Mouse (Mus musculus): ENCODE measurements at regions not wholly inside any gene's neighbourhood (a gene's known extent, or its start where the extent isn't known, plus 50 kb on each side); places are given as distances from the start of the nearest gene placed in this dataset.

DNA sequence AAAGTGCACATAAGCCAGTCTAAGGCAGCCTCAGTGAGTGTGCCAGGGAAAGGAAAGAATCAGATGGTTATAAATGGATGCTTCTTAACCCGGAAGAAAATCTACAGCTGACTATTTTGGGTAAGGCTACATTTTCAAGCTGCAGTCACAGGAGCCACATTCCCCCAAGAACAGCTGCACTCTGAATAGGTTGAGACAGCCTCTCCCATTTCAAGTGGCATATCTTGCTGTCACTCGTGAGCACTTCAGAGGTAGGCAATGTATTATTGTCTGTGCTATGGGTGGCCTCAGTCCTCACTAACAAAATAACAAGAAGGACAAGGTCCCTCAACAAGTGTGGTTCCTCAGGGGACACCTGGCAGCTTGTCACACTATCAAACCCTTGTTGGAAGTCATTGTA lies 568.1 kb downstream of the Adgrl2 start:
- no peak for TF ChIP-seq POLR2A (IDR thresholded peaks at IDR 0.05; ENCODE audit: extremely low read depth, insufficient read depth, low read length)
- no peak for TF ChIP-seq CTCF (IDR thresholded peaks at IDR 0.05; ENCODE audit: extremely low read depth, insufficient read depth, low read length)
